Mouse (Mus musculus) midbrain, embryonic 14.5 days (tissue): Measurements from ENCODE around the gene Crmp1. TPM values are rescaled to one million over a fixed set of nuclear protein-coding genes. Genes with fewer than 3 reads are reported as not detected.

ENCODE experiments used
- ATAC-seq: fragments of 200-750 bp; cut with Nextera tagmentation; 2 replicates; pipeline ENCODE4 v1.8.0; 2017; ENCODE audit warnings: moderate number of reproducible peaks, moderate library complexity; ENCODE audit not compliant: low FRiP score, low TSS enrichment
- DNase-seq: peaks from one replicate; pipeline ENCODE4 v3.0.0-alpha.2; 2015
- H3K27ac ChIP-seq: fragments of 300-500 bp; sonication (generic); replicated peaks from 2 replicates; pipeline ENCODE4 v1.5.1; 2014; ENCODE audit warnings: mild to moderate bottlenecking, low read depth, low read length, moderate library complexity
- H3K27me3 ChIP-seq: fragments of 300-500 bp; sonication (generic); 2 replicates; pipeline ENCODE4 v1.6.1; 2014; ENCODE audit warnings: low read length, control low read depth, mixed read lengths; ENCODE audit not compliant: control insufficient read depth, insufficient read depth
- H3K36me3 ChIP-seq: fragments of 300-500 bp; sonication (generic); 2 replicates; pipeline ENCODE4 v1.6.1; 2014; ENCODE audit warnings: low read length, control low read depth; ENCODE audit not compliant: control insufficient read depth, insufficient read depth
- H3K4me1 ChIP-seq: fragments of 300-500 bp; sonication (generic); 2 replicates; pipeline ENCODE4 v1.6.1; 2014; ENCODE audit warnings: mild to moderate bottlenecking, antibody characterized with exemption, low read length, control low read depth; ENCODE audit not compliant: control insufficient read depth, insufficient read depth
- H3K4me2 ChIP-seq: fragments of 300-500 bp; sonication (generic); 2 replicates; pipeline ENCODE4 v1.6.1; 2014; ENCODE audit warnings: mild to moderate bottlenecking, low read length, moderate library complexity
- H3K4me3 ChIP-seq: fragments of 300-500 bp; sonication (generic); replicated peaks from 2 replicates; pipeline ENCODE4 v1.5.1; 2014; ENCODE audit warnings: low read depth, low read length
- H3K9ac ChIP-seq: fragments of 300-500 bp; sonication (generic); replicated peaks from 2 replicates; pipeline ENCODE4 v1.6.1; 2014; ENCODE audit warnings: mild to moderate bottlenecking, low read length, moderate library complexity
- H3K9me3 ChIP-seq: fragments of 300-500 bp; sonication (generic); 2 replicates; pipeline ENCODE4 v1.6.1; 2016; ENCODE audit warnings: low read length, control low read depth, mixed read lengths; ENCODE audit not compliant: control insufficient read depth
- WGBS: fragments of 180-500 bp; shearing (Covaris S2); extraction: QIAGEN DNeasy Blood & Tissue Kit; methylation state at CpG from one replicate; pipeline ENCODE4 v1.1.7; 2014; 5-methylcytosine and 5-hydroxymethylcytosine counted together
- polyA plus RNA-seq: library from polyadenylated mRNA; unstranded; fragments of >200 nt; fragmentation: Nextera tagmentation; extraction: Ambion mirVana; gene quantifications from 2 replicates; pipeline ENCODE4 v1.2.1, GENCODE M21; 2014

Crmp1 gene
- polyA plus RNA-seq, 1 experiment from 2014 or later: 906 TPM

DNA sequence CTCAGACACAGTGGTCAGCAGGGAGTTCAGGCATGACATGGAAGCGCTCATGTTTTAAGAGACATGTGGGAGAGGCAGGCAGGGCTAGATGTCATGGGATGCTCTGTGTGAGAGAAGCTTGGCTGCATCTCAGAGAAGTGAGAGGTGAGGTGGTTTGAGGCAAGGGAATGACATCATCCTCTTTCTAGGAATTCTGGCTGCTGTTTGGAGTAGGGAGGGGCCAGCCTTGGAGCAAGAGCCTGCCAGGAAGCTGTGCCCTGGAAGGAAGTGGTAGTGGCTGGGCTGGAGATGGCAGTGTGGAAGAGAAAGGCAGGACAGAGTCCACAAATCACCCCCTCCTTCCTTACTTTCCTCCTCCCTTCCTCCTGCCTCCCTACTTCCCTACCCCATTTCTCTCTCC lies 16.0 kb upstream of the Crmp1 start:
- Histone ChIP-seq H3K9ac (no peak overlapping the region), H3K4me3 (no peak overlapping the region), H3K4me2 (no peak overlapping the region), H3K27ac (no peak overlapping the region), H3K4me1 (no peaks in the 10 kb centered on the region), H3K27me3 (no peaks in the 10 kb centered on the region), H3K36me3 (no peaks in the 10 kb centered on the region), H3K9me3 (no peaks in the 10 kb centered on the region)
- ATAC-seq: no peak
- WGBS: 81% methylated on average over 1 of the region's 1 CpGs
- no peak for DNase-seq

- Histone ChIP-seq H3K4me2 (no peak overlapping the region), H3K4me1 (no peaks in the 10 kb centered on the region), H3K36me3 (no peaks in the 10 kb centered on the region), H3K4me3 (no peak overlapping the region), H3K27me3 (no peaks in the 10 kb centered on the region), H3K9me3 (no peaks in the 10 kb centered on the region), H3K27ac (no peak overlapping the region), H3K9ac (no peak overlapping the region)
- 58% methylated on average over 6 of the region's 6 CpGs for WGBS
- DNase-seq (no peak), ATAC-seq (no peak)
These were observed 13.6 kb upstream of the Crmp1 start for GRCm38 (mm10) chr5:37227956-37228680.

DNA sequence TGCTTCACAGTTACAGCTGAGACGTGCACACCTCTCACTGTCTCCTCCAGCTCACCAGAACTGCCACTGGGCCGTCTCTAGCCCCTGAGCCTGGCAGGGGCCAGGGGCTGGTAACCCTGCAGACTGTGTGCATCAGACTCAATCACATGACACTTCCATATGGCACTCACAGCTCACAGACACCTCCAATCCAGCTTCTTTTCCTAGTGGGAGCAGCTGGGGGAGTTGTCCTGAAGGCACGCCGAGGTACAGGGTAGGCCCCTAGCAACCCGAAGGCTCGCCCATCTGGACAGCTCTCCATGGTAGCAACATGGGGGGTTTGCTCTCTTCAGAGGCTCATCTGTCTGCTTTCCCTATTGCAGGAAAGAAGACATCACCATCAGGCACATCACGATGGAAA lies 12.8 kb upstream of the Crmp1 start:
- DNase-seq: no peak
- ATAC-seq: no peak
- no peaks in the 10 kb centered on the region for H3K4me1 ChIP-seq
- 66% methylated on average over 7 of the region's 7 CpGs for WGBS
- no peak overlapping the region for H3K27ac ChIP-seq
- H3K4me2 ChIP-seq: no peak overlapping the region
- H3K4me3 ChIP-seq: no peak overlapping the region
- no peaks in the 10 kb centered on the region for H3K27me3 ChIP-seq
- H3K9ac ChIP-seq: no peak overlapping the region
- H3K36me3 ChIP-seq: no peaks in the 10 kb centered on the region
- H3K9me3 ChIP-seq: no peaks in the 10 kb centered on the region

DNA sequence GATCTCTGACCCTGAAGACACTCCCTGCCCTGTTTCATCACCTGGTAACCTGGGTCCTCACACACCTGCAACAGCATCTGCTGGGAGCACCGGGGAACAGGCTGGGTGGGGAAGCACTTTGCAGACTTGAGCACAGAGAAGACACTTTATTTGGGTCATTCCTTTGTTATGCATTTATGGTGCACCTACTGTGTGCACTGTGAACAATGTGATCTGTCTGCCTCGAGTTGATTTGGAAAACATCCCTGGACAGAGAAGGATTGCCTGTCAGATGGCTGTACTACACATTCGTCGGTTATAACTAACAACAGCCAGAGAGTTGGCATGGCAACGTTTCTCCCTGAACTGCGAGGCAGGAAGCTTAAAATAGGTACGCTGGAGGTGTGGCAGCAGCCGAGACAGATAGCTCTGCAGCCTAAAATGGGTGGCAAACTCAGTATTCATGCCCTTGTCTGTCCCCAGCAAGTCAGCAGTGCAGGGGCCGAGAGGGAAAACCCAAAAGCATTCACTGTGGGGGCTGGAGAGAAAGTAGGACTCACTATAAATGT lies 8.7 kb upstream of the Crmp1 start:
- Histone ChIP-seq H3K36me3 (no peaks in the 10 kb centered on the region), H3K9ac (no peak overlapping the region), H3K27ac (no peak overlapping the region), H3K9me3 (no peaks in the 10 kb centered on the region), H3K4me1 (no peaks in the 10 kb centered on the region), H3K4me2 (no peak overlapping the region), H3K4me3 (no peak overlapping the region), H3K27me3 (no peaks in the 10 kb centered on the region; the same call in 1 of the 2 replicates)
- no peak for DNase-seq
- WGBS: 54% methylated on average over 9 of the region's 9 CpGs
- ATAC-seq: no peak

GRCm38 (mm10) chr5:37238654-37239053 lies 3.1 kb upstream of the Crmp1 start:
- Histone ChIP-seq H3K4me2 (no peak overlapping the region), H3K9me3 (no peaks in the 10 kb centered on the region), H3K9ac (no peak overlapping the region), H3K27me3 (peaks cover 8% of the 10 kb centered on the region), H3K4me3 (no peak overlapping the region), H3K27ac (no peak overlapping the region), H3K4me1 (peaks cover 11% of the 10 kb centered on the region; the same call in 1 of the 2 replicates), H3K36me3 (no peaks in the 10 kb centered on the region)
- WGBS: 32% methylated on average over 2 of the region's 2 CpGs
- DNase-seq (no peak), ATAC-seq (no peak)

DNA sequence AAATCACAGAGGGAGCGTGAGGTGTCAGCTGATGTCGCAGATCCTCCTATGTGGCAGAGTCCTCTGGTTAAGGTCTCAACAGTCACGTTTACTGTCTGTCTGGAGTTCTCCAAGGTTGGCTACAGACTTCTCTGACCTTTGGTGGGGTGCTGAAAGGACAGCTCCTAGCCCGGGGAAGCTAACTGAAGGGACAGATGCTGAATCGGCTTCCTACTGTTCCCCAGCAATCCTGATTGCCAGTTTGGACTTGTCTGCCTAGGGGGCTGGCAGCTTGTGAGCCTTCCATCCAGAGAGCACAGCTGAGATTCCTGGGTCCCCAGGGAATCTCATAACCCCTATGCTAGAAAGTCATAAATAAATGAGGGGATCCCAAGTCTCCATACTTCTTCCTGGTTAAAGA lies 1.2 kb upstream of the Crmp1 start:
- peaks cover 8% of the 10 kb centered on the region for H3K27me3 ChIP-seq
- H3K27ac ChIP-seq: no peak overlapping the region
- 7% methylated on average over 5 of the region's 5 CpGs for WGBS
- H3K9me3 ChIP-seq: no peaks in the 10 kb centered on the region
- no peak for DNase-seq
- H3K36me3 ChIP-seq: no peaks in the 10 kb centered on the region
- H3K4me3 ChIP-seq: no peak overlapping the region
- H3K4me1 ChIP-seq: peaks cover 24% of the 10 kb centered on the region
- no peak overlapping the region for H3K9ac ChIP-seq
- no peak for ATAC-seq
- no peak overlapping the region for H3K4me2 ChIP-seq

- 7% methylated on average over 9 of the region's 9 CpGs for WGBS
- Histone ChIP-seq H3K27ac (peak overlapping the region; percentile 75), H3K27me3 (peaks cover 8% of the 10 kb centered on the region), H3K4me3 (peak overlapping the region; percentile 69), H3K36me3 (no peaks in the 10 kb centered on the region), H3K4me1 (peaks cover 24% of the 10 kb centered on the region), H3K9me3 (no peaks in the 10 kb centered on the region), H3K9ac (peak overlapping the region; percentile 83), H3K4me2 (peak overlapping the region; percentile 91)
- no peak for DNase-seq
- ATAC-seq: 0 out of 2 replicates have a peak, but pooled peaks have one; percentile 0
These were observed 516 bp upstream of the Crmp1 start for GRCm38 (mm10) chr5:37241224-37241623.

DNA sequence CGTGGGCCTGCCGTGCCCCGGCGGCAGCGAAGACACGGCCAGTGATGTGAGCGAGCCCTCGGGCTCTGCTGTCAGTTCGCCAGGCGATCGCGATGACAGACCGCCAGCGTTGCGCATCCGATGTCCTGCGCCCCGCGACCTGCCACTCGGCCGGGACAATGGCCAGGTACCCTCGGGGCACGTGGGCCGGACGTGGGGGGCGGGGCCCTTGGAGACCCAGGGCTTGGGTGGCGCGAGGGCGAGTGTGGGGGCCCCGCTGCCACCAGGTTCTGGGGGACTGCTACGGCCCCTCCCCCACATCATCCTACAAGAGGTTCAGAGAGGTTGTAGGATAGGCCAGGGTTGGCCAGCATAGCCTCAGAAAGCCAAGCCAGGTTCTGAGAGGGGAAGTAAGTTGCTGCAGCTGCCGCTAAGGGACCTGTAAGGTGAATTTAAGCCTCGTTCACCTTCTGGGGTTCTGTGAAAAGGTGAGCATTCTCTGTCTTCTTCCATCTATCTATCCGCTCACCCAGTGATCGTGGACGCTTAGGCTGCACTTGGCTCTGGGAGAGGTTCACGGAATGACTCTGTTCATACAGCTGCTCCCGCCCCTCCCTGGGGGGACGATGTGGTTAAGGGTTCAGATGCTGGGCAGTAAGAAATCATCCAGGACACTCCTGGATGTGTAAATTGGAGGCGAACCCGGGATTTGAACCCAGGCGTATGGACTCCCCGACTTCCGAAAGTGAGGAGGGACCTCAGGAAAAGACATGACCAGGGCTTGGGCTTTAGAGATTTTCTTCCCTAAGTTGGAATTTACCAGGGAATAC lies 824 bp downstream of the Crmp1 start:
- peak overlapping the region; percentile 91 for H3K4me2 ChIP-seq
- 7% methylated on average over 44 of the region's 44 CpGs for WGBS
- peak overlapping the region; percentile 75 for H3K27ac ChIP-seq
- ATAC-seq: no peak
- peaks cover 8% of the 10 kb centered on the region; the same call in 1 of the 2 replicates for H3K27me3 ChIP-seq
- peak overlapping the region; percentile 69 for H3K4me3 ChIP-seq
- peaks cover 28% of the 10 kb centered on the region for H3K4me1 ChIP-seq
- H3K9me3 ChIP-seq: no peaks in the 10 kb centered on the region
- H3K36me3 ChIP-seq: no peaks in the 10 kb centered on the region
- DNase-seq: no peak
- peak overlapping the region; percentile 83 for H3K9ac ChIP-seq
